Mouse (Mus musculus): ENCODE results near the gene Ddr2. TPM values are rescaled to one million over a fixed set of nuclear protein-coding genes. Genes with fewer than 3 reads are reported as not detected.
A peak's percentile ranks its signal among the peaks of the same experiment; 100 is the strongest.

Ddr2 gene
- polyA plus RNA-seq, 1 experiment from 2014 or later: 89.0 TPM

DNA sequence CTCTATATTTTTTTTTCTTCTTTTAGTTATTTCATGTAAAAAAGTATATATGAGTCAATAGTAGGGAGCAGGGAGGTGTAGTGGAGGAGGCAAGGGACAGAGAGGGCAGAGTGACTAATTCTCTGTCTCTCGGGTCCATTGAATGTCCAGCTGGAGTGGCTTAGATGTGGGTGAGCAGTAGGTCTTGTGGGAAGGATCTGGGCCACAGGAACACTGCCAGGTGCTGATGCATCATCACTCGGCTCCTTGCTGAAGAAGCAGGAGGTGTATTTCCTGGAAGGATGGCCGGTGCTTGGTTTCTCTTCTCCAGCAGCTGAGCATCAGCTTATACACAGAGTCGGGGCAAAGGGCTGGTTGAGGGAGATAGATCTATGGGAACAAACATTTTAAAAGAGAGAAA, 132.9 kb downstream of the Ddr2 start:
- no peaks in the 10 kb centered on the region for H3K9me3 ChIP-seq (replicated peaks)
- no peaks in the 10 kb centered on the region for H3K4me1 ChIP-seq
- H3K4me3 ChIP-seq (replicated peaks): no peak overlapping the region
- H3K27me3 ChIP-seq: no peaks in the 10 kb centered on the region
- ATAC-seq (ENCODE audit: insufficient number of reproducible peaks, low FRiP score, low TSS enrichment, low read depth): no peak
- H3K9ac ChIP-seq: no peak overlapping the region
- H3K4me2 ChIP-seq (replicated peaks): no peak overlapping the region
- peaks cover 15% of the 10 kb centered on the region; the same call in 1 of the 2 replicates for H3K36me3 ChIP-seq
- WGBS: 85% methylated on average over 4 of the region's 4 CpGs
- H3K27ac ChIP-seq (replicated peaks): no peak overlapping the region

DNA sequence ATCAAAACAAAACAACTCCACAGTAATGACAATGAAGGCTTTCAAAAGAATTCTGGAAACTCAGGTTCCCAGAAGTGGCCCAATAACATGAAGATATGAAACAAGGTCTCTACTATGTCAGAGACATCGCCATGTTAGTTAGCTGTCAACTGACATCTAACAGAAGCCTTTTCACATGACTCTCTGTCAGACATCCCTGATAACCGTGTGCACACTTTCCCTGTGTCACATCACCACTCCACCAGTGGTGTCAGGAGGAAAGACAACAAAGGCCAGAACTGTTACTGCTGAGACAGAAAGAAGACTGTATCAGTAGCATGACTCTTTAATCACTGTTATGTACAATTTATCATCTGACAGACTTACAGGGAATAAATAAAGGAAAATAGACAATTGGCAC, 138.6 kb downstream of the Ddr2 start:
- Histone ChIP-seq H3K4me3 (replicated peaks) (no peak overlapping the region), H3K4me1 (peaks cover 16% of the 10 kb centered on the region), H3K36me3 (peaks cover 11% of the 10 kb centered on the region; the same call in 1 of the 2 replicates), H3K9ac (no peak overlapping the region), H3K4me2 (replicated peaks) (no peak overlapping the region), H3K9me3 (replicated peaks) (no peaks in the 10 kb centered on the region), H3K27me3 (no peaks in the 10 kb centered on the region), H3K27ac (replicated peaks) (peak overlapping the region; percentile 34; the same call in 1 of the 2 replicates)
- WGBS: 77% methylated on average over 2 of the region's 2 CpGs
- no peak for ATAC-seq (ENCODE audit: insufficient number of reproducible peaks, low FRiP score, low TSS enrichment, low read depth)

DNA sequence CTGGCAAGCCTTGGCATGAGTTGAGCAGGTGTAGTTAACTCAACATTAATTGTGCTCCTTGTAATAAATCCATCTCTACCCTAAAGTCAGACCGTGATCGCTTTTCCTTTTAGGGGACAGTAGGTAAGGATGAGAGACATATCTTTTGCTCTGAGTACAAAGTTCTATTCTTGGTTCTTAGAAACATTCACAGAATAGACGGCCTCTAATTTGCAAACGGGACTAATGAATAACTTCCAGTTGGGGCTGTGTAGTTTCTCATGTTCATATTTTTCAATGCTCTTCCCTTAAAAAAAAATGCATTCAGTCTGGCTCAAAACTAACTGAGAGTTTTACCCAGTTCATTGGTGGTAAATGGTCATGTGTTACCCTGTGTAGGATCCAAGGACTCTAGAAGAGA, 139.6 kb downstream of the Ddr2 start:
- no peak overlapping the region for H3K9ac ChIP-seq
- ATAC-seq (ENCODE audit: insufficient number of reproducible peaks, low FRiP score, low TSS enrichment, low read depth): no peak
- no peaks in the 10 kb centered on the region for H3K9me3 ChIP-seq (replicated peaks)
- H3K4me3 ChIP-seq (replicated peaks): no peak overlapping the region
- H3K4me1 ChIP-seq: peaks cover 16% of the 10 kb centered on the region
- H3K36me3 ChIP-seq: peaks cover 4% of the 10 kb centered on the region; the same call in 1 of the 2 replicates
- H3K27ac ChIP-seq (replicated peaks): no peak overlapping the region; the same call in 1 of the 2 replicates
- no peaks in the 10 kb centered on the region for H3K27me3 ChIP-seq
- 82% methylated on average over 4 of the region's 4 CpGs for WGBS
- H3K4me2 ChIP-seq (replicated peaks): no peak overlapping the region

DNA sequence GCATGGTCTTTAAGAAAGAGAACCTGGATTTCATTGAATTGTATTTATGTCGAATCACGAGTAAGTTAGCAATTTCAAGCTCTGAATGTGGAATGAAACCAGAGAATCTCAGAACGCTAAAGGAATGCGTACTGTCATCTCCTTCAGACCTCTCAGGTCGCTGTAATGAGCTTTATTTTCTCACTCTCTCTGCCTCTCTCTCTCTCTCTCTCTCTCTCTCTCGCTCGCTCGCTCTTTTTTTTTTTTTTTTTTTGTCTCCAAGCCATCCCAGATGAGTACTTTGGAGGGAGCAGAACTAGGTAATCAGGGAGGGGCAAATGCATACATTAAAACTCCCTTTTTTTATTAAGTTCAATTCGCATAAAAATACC, 141.1 kb downstream of the Ddr2 start:
- peak overlapping the region; percentile 83 for H3K4me2 ChIP-seq (replicated peaks)
- ATAC-seq (ENCODE audit: insufficient number of reproducible peaks, low FRiP score, low TSS enrichment, low read depth): peak; percentile 51; the same call in 1 of the 2 replicates
- H3K27ac ChIP-seq (replicated peaks): peak overlapping the region; percentile 92
- H3K36me3 ChIP-seq: peaks cover 17% of the 10 kb centered on the region; the same call in 1 of the 2 replicates
- H3K9ac ChIP-seq: 0 out of 2 replicates have a peak overlapping the region, but pooled peaks have one; percentile 28
- H3K4me3 ChIP-seq (replicated peaks): peak overlapping the region; percentile 72
- no peaks in the 10 kb centered on the region for H3K27me3 ChIP-seq
- no peaks in the 10 kb centered on the region for H3K9me3 ChIP-seq (replicated peaks)
- peaks cover 16% of the 10 kb centered on the region for H3K4me1 ChIP-seq
- 1% methylated on average over 9 of the region's 9 CpGs for WGBS

DNA sequence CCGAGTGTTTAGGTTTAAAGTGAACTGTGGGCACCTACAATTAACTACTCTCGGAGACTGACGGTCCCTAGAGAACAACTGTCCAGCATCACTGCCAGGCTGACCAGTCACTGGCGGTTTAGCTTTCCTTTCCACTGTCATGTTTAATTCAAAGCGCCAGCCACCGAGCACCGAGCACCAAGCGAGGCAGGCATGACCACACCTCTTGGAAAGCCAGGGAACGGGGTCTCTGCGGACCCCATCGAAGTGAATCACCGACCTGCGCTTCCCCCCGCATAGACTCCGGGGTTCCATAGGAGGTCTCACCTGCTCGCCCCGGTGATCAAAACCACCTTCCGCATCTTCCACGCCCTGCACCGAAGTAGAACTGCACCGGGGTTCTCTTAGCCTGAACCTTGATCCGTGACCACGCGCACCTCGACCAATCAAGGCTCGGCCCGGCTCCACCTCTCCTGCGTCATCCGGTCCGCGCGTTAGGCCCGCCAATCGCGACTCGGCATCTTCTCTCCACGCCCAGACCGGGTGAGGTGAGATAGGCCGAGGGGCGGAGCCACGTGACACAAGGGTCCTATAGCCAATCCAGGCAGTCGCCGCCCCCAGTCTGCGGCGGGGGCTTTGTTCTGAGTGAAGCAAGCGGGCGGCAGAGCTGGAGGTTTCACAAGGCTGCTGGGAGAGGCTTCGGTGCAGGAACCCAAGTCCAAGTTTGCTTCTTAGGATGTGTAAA, 141.6 kb downstream of the Ddr2 start, which contains the start of gene Hsd17b7:
Gene Hsd17b7, minus strand, starts transcription at position 450 of the 724 bp plus-strand sequence.
- Histone ChIP-seq H3K27ac (replicated peaks) (peak within 1 kb of the TSS; percentile 92), H3K36me3 (peaks cover 21% of the 10 kb centered on the region; the same call in 1 of the 2 replicates), H3K9ac (peak within 1 kb of the TSS; percentile 49), H3K9me3 (replicated peaks) (no peaks in the 10 kb centered on the region), H3K27me3 (no peaks in the 10 kb centered on the region), H3K4me1 (peaks cover 16% of the 10 kb centered on the region), H3K4me2 (replicated peaks) (peak within 1 kb of the TSS; percentile 83), H3K4me3 (replicated peaks) (peak within 1 kb of the TSS; percentile 72)
- WGBS: under 1% methylated on average over 48 of the region's 48 CpGs
- ATAC-seq (ENCODE audit: insufficient number of reproducible peaks, low FRiP score, low TSS enrichment, low read depth): peak; percentile 100

DNA sequence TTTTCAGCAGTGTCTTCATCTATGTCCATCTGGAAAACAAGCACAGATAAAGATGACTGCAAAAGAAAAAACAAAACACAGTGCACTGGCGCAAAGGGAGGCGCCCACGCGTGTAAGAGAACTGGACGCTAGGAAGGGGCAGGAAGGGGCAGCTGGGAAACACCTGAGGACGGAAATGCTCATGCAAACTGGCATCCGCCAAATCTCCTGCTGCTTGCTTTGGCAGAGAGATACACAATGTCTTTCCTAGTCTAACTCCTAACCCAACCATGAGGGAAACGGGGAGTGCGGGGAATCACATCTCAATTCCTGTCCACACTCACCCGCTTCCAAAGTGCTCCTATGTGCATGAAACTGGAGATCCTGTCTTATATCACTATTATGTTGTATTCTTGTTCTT, 157.5 kb downstream of the Ddr2 start:
- no peak for ATAC-seq (ENCODE audit: insufficient number of reproducible peaks, low FRiP score, low TSS enrichment, low read depth)
- H3K4me1 ChIP-seq: 0 out of 2 replicates have a peak, but pooled peaks cover 10% of the 10 kb centered on the region
- no peak overlapping the region for H3K4me2 ChIP-seq (replicated peaks)
- H3K27me3 ChIP-seq: no peaks in the 10 kb centered on the region
- H3K27ac ChIP-seq (replicated peaks): no peak overlapping the region
- H3K36me3 ChIP-seq: peaks cover 56% of the 10 kb centered on the region
- H3K9me3 ChIP-seq (replicated peaks): no peaks in the 10 kb centered on the region
- WGBS: 95% methylated on average over 10 of the region's 10 CpGs
- no peak overlapping the region for H3K4me3 ChIP-seq (replicated peaks)
- H3K9ac ChIP-seq: no peak overlapping the region

DNA sequence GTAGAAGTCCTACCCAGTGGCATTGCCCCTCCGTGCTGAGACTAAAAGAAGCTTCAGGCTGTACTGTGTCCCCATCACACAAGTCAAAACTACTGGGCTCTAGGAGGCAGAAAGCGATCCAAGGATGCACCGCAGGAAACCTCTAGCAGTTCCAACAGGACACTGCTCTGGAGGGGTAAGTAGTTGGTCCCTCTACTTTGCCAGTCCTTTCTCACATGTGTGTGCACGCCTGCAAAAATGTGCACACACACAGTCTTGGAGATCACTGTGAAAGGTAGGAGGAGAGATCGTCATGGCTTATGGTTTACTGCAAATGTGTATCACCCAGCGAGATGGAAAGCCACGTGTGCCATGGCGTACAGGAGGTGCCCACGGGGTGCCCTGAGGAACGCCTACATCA, 157.9 kb downstream of the Ddr2 start:
- peaks cover 53% of the 10 kb centered on the region for H3K36me3 ChIP-seq
- H3K27me3 ChIP-seq: no peaks in the 10 kb centered on the region
- WGBS: 93% methylated on average over 10 of the region's 10 CpGs
- H3K4me3 ChIP-seq (replicated peaks): no peak overlapping the region
- no peaks in the 10 kb centered on the region for H3K9me3 ChIP-seq (replicated peaks)
- 0 out of 2 replicates have a peak, but pooled peaks cover 10% of the 10 kb centered on the region for H3K4me1 ChIP-seq
- no peak overlapping the region for H3K27ac ChIP-seq (replicated peaks)
- no peak overlapping the region for H3K9ac ChIP-seq
- ATAC-seq (ENCODE audit: insufficient number of reproducible peaks, low FRiP score, low TSS enrichment, low read depth): no peak
- H3K4me2 ChIP-seq (replicated peaks): no peak overlapping the region

DNA sequence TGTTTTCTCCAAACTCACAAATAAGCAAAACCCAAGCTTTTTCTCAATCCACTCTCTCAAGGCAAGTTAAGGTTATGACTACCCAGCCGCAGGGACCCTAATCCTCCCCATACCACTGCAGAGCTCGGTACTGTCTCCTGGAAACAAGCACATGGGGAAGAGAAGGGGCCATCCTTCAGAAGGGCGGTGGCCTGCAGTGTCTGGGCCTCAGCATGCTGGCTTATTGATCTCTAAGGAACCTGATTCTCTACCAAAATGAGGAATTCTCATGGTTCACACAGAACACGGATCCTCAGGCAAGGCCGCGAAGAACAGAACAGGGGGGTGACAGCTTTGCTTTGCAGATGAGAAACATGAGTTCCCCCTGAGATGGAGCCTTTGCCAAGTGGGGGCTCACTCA, 159.0 kb downstream of the Ddr2 start:
- no peak overlapping the region for H3K27ac ChIP-seq (replicated peaks)
- no peak overlapping the region for H3K4me2 ChIP-seq (replicated peaks)
- WGBS: 81% methylated on average over 6 of the region's 6 CpGs
- peaks cover 47% of the 10 kb centered on the region for H3K36me3 ChIP-seq
- H3K4me1 ChIP-seq: 0 out of 2 replicates have a peak, but pooled peaks cover 10% of the 10 kb centered on the region
- H3K9ac ChIP-seq: no peak overlapping the region
- H3K4me3 ChIP-seq (replicated peaks): no peak overlapping the region
- H3K27me3 ChIP-seq: no peaks in the 10 kb centered on the region
- no peak for ATAC-seq (ENCODE audit: insufficient number of reproducible peaks, low FRiP score, low TSS enrichment, low read depth)
- no peaks in the 10 kb centered on the region for H3K9me3 ChIP-seq (replicated peaks)

DNA sequence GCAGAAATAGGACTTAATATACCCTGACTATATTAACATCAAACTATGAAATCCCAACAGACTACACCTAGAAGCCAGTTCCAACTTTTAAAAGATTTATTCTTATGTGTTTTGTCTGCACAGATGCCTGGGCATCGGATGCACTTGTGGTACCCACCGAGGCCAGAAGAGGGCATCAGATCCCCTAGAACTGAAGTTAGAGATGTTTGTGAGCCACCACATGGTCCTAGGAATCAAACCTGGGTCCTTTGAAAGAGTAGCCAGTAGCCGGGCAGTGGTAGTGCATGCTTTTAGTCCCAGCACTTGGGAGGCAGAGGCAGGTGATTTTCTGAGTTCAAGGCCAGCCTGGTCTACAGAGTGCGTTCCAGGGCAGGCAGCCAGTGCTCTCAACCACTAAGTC, 159.9 kb downstream of the Ddr2 start:
- H3K36me3 ChIP-seq: peaks cover 38% of the 10 kb centered on the region
- H3K4me2 ChIP-seq (replicated peaks): no peak overlapping the region
- peak overlapping the region; percentile 39; the same call in 1 of the 2 replicates for H3K27ac ChIP-seq (replicated peaks)
- no peak for ATAC-seq (ENCODE audit: insufficient number of reproducible peaks, low FRiP score, low TSS enrichment, low read depth)
- WGBS: 84% methylated on average over 4 of the region's 4 CpGs
- no peaks in the 10 kb centered on the region for H3K27me3 ChIP-seq
- 0 out of 2 replicates have a peak, but pooled peaks cover 10% of the 10 kb centered on the region for H3K4me1 ChIP-seq
- H3K9ac ChIP-seq: no peak overlapping the region
- H3K9me3 ChIP-seq (replicated peaks): no peaks in the 10 kb centered on the region
- H3K4me3 ChIP-seq (replicated peaks): no peak overlapping the region

DNA sequence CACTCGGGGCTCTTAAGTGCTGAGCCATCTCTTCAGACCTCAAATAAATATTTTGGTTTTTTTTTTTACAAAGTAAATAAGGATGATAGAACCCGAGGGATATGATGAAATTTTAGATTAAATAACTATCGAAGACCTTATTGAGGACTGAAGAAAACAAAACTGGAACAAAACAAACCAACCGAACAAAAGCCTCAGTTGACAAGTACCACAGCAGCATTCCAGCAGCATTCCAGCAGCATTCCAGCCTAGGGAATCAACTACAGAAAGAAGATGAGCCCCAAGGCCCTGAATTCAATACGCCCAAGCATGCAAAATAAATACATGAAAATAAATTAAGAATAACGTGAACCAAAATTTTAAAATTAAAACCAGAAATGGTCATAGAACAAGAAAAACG, 160.6 kb downstream of the Ddr2 start:
- ATAC-seq (ENCODE audit: insufficient number of reproducible peaks, low FRiP score, low TSS enrichment, low read depth): no peak

DNA sequence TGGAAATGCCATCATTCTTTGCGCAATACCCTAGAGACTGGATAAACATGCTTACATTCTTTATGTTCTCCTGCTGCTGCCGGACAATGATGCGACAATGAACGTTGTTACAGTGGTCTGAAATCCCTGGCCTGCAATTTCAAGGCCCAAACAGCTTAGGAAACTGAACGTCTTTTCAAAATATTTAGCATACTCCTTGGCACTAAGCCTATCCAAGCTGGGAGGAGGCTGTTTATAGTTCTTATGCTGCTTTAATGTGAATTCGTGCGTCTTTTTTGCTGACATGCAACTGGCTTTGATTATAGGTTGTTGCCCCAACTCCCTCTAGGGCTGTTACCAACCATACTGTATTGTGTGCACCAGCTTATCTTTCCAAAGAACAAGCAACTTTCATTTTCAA, 161.7 kb downstream of the Ddr2 start:
- ATAC-seq (ENCODE audit: insufficient number of reproducible peaks, low FRiP score, low TSS enrichment, low read depth): no peak
- no peaks in the 10 kb centered on the region for H3K9me3 ChIP-seq (replicated peaks)
- no peaks in the 10 kb centered on the region for H3K27me3 ChIP-seq
- H3K4me2 ChIP-seq (replicated peaks): no peak overlapping the region
- WGBS: 35% methylated on average over 7 of the region's 7 CpGs
- H3K36me3 ChIP-seq: peaks cover 22% of the 10 kb centered on the region
- no peak overlapping the region for H3K27ac ChIP-seq (replicated peaks)
- H3K4me1 ChIP-seq: 0 out of 2 replicates have a peak, but pooled peaks cover 10% of the 10 kb centered on the region
- H3K9ac ChIP-seq: no peak overlapping the region
- H3K4me3 ChIP-seq (replicated peaks): no peak overlapping the region

More for the DNA sequence above, 160.6 kb downstream of the Ddr2 start:
- no peaks in the 10 kb centered on the region for H3K27me3 ChIP-seq
- no peak overlapping the region; the same call in 1 of the 2 replicates for H3K27ac ChIP-seq (replicated peaks)
- peaks cover 31% of the 10 kb centered on the region for H3K36me3 ChIP-seq
- no peak overlapping the region for H3K9ac ChIP-seq
- 22% methylated on average over 7 of the region's 7 CpGs for WGBS
- H3K4me1 ChIP-seq: 0 out of 2 replicates have a peak, but pooled peaks cover 10% of the 10 kb centered on the region
- no peaks in the 10 kb centered on the region for H3K9me3 ChIP-seq (replicated peaks)
- no peak overlapping the region for H3K4me2 ChIP-seq (replicated peaks)
- no peak overlapping the region for H3K4me3 ChIP-seq (replicated peaks)
